Mouse (Mus musculus) stomach, postnatal 0 days (tissue): ENCODE results near the gene Rasgrf1. TPM values are rescaled to one million over a fixed set of nuclear protein-coding genes. Genes with fewer than 3 reads are reported as not detected.

Experiments used
- ATAC-seq: fragments of 200-750 bp; cut with Nextera tagmentation; 2 replicates; pipeline ENCODE4 v1.8.0; 2017; ENCODE audit not compliant: low FRiP score, low TSS enrichment
- DNase-seq: peaks from one replicate; pipeline ENCODE4 v3.0.0-alpha.2; 2016; ENCODE audit warnings: low spot score
- H3K27ac ChIP-seq: fragments of 300-500 bp; sonication (generic); replicated peaks from 2 replicates; pipeline ENCODE4 v1.5.1; 2014; ENCODE audit warnings: mild to moderate bottlenecking, control low read depth
- H3K27me3 ChIP-seq: fragments of 300-500 bp; sonication (generic); 2 replicates; pipeline ENCODE4 v1.6.1; 2014; ENCODE audit warnings: low read length; ENCODE audit not compliant: control insufficient read depth, insufficient read depth
- H3K36me3 ChIP-seq: fragments of 300-500 bp; sonication (generic); 2 replicates; pipeline ENCODE4 v1.6.1; 2014; ENCODE audit warnings: low read length, mixed read lengths; ENCODE audit not compliant: control insufficient read depth, insufficient read depth
- H3K4me1 ChIP-seq: fragments of 300-500 bp; sonication (generic); replicated peaks from 2 replicates; pipeline ENCODE4 v1.6.1; 2014; ENCODE audit warnings: antibody characterized with exemption; ENCODE audit not compliant: control insufficient read depth, insufficient read depth
- H3K4me2 ChIP-seq: fragments of 300-500 bp; sonication (generic); replicated peaks from 2 replicates; pipeline ENCODE4 v1.6.1; 2014; ENCODE audit warnings: low read depth, mild to moderate bottlenecking, control low read depth, moderate library complexity
- H3K4me3 ChIP-seq: fragments of 300-500 bp; sonication (generic); 2 replicates; pipeline ENCODE4 v1.5.1; 2014; ENCODE audit warnings: low read depth, low read length, control low read depth
- H3K9ac ChIP-seq: fragments of 300-500 bp; sonication (generic); 2 replicates; pipeline ENCODE4 v1.6.1; 2014; ENCODE audit warnings: mild to moderate bottlenecking, low read length, control low read depth, mixed read lengths
- H3K9me3 ChIP-seq: fragments of 300-500 bp; sonication (generic); 2 replicates; pipeline ENCODE4 v1.6.1; 2016; ENCODE audit warnings: low read length; ENCODE audit not compliant: control insufficient read depth
- CTCF ChIP-seq: IDR thresholded peaks from 2 replicates; pipeline ENCODE4 v1.5.1; 2016; ENCODE audit warnings: antibody characterized with exemption, low read depth, mild to moderate bottlenecking, moderate library complexity
- EP300 ChIP-seq: optimal IDR thresholded peaks from 2 replicates; pipeline ENCODE3; 2016; ENCODE audit warnings: antibody characterized with exemption
- WGBS: fragments of 180-500 bp; shearing (Covaris S2); extraction: QIAGEN DNeasy Blood & Tissue Kit; methylation state at CpG from one replicate; pipeline ENCODE4 v1.1.7; 2014; 5-methylcytosine and 5-hydroxymethylcytosine counted together
- polyA plus RNA-seq: library from polyadenylated mRNA; unstranded; fragments of >200 nt; fragmentation: Nextera tagmentation; extraction: Ambion mirVana; gene quantifications from 2 replicates; pipeline ENCODE4 v1.2.1, GENCODE M21; 2015

Rasgrf1 gene
- polyA plus RNA-seq, 1 experiment from 2014 or later, result 0.13 TPM

DNA sequence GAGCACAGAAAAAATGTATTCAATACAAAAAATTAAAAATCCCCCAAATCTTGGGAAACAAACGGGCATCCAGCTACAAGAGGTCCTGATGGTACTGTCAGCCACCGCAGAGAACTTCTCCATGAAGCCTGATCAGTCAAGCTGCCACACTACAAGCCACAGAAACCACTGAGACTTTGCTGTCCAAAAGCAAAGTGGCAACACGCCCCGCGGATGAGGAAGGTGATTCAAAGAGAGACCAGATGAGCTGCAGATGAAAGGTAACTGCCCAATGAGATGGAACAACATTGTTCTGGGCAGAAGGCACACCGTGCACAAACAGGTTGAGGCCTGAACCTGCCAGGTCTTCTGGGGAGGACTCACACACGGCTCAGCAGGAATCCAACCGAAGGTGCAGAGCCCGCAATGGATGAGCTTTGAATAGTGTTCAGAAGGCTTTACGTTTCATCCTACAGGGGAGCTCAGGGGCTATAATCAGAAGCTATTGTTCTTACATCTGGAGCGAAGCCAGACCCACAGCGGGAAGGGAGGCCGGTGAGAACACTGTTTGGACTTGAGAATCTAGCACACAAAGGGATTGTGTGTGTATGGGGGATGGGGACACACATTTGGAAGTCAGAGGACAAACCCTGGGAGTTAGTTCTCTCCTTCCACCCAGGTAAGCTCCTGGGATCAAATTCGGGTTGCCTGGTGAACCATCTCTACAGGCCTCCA, 9.4 kb upstream of the Rasgrf1 start:
- ATAC-seq (no peak), DNase-seq (no peak)
- Histone ChIP-seq H3K4me1 (no peaks in the 10 kb centered on the region), H3K4me3 (no peak overlapping the region), H3K27me3 (no peaks in the 10 kb centered on the region), H3K9ac (no peak overlapping the region), H3K36me3 (no peaks in the 10 kb centered on the region), H3K27ac (no peak overlapping the region), H3K4me2 (no peak overlapping the region), H3K9me3 (no peaks in the 10 kb centered on the region)
- no peak for TF ChIP-seq EP300
- no peak for TF ChIP-seq CTCF
- 26% methylated on average over 14 of the region's 14 CpGs for WGBS

DNA sequence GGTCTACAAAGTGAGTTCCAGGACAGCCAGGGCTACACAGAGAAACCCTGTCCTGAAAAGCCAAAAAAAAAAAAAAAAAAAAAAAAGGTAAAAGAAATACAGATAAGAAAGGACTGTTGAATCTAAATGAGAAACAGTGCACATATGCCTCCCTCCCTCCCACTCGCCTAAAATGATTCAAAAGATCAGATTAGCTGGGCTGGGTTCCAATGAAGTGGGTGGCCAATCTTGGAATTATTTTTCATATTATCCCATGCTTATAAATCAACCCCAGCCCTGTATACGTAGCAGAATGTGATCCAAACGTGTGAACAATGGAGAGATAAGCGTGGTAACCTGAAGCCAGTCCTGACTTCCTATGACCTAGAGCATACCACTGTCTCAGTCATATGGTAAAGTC, 8.5 kb upstream of the Rasgrf1 start:
- no peaks in the 10 kb centered on the region for H3K9me3 ChIP-seq
- no peak overlapping the region for H3K9ac ChIP-seq
- H3K36me3 ChIP-seq, result no peaks in the 10 kb centered on the region
- no peaks in the 10 kb centered on the region for H3K27me3 ChIP-seq
- no peak overlapping the region for H3K27ac ChIP-seq
- H3K4me2 ChIP-seq, result no peak overlapping the region
- no peak for TF ChIP-seq CTCF
- no peak for TF ChIP-seq EP300
- ATAC-seq (no peak), DNase-seq (no peak)
- H3K4me3 ChIP-seq, result no peak overlapping the region
- WGBS, result 47% methylated on average over 4 of the region's 4 CpGs
- H3K4me1 ChIP-seq, result no peaks in the 10 kb centered on the region

DNA sequence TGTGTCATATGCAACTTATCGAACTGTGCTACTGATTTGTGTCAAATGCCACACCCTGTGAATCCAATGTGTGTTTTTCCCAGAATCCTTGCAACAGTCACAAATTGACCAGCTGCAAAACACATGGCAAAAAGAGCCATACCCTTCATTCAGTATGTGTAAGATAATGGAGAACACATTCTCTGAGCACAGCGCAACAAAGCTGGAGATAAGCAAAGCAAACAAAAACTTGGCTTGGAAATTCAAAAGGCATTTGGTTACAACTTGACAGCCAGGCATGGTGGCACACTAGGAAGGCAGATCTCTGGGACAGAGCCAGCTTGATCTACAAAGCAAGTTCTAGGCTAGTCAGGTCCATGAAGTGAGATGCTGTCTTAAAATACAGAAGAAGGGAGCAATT, 6.9 kb upstream of the Rasgrf1 start:
- peak; percentile 76 for ATAC-seq
- H3K9me3 ChIP-seq, result no peaks in the 10 kb centered on the region
- no peaks in the 10 kb centered on the region for H3K4me1 ChIP-seq
- H3K4me2 ChIP-seq, result no peak overlapping the region
- no peak for TF ChIP-seq CTCF
- no peaks in the 10 kb centered on the region for H3K27me3 ChIP-seq
- 41% methylated on average over 2 of the region's 2 CpGs for WGBS
- no peaks in the 10 kb centered on the region for H3K36me3 ChIP-seq
- H3K4me3 ChIP-seq, result no peak overlapping the region
- no peak overlapping the region for H3K27ac ChIP-seq
- no peak overlapping the region for H3K9ac ChIP-seq
- DNase-seq, result peak; percentile 40

DNA sequence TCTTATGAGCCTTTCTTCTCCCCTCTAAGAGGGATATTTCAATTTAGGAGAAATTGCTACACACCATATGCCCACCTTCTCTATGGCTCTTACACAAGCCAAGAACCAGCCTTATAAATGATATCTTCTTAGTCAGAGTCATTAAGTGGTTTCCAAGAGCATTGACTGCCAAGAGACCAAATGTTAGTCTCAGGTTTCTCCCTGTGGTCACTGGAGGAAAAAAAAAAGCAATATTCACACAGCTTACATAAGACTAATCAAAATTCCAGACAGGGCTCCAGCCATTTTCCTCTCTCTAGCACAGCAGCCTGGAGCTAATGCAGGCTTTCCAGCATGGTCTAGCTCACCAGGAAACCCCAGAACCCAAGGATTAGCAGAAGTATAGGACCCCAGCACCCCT, 3.1 kb upstream of the Rasgrf1 start:
- no peak for TF ChIP-seq CTCF
- no peak for TF ChIP-seq EP300
- Histone ChIP-seq H3K9me3 (no peaks in the 10 kb centered on the region), H3K36me3 (no peaks in the 10 kb centered on the region), H3K27me3 (peaks cover 23% of the 10 kb centered on the region; the same call in 1 of the 2 replicates), H3K4me2 (no peak overlapping the region), H3K27ac (no peak overlapping the region), H3K4me3 (no peak overlapping the region), H3K9ac (no peak overlapping the region), H3K4me1 (0 out of 2 replicates have a peak, but pooled peaks cover 7% of the 10 kb centered on the region)
- DNase-seq (no peak), ATAC-seq (no peak)

DNA sequence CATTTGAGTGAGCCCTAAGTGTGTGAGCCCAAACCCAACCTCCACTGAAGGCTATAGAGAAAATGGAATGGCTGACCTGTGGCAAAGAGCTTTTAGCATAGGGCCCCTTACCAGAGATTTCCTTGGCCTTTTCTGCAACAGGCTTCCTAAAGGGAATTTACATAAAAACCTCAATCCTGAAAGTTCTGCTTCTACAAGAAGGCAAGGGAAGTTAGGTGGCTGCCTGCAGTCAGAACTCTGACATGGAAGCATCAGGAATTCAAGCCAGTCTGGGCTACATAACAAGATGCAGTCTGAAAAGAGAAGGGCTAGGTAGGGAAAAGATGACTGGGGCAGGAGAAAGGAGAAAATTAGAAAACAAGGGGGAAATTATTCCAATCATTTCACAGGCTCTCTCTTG, 1.8 kb upstream of the Rasgrf1 start:
- peaks cover 24% of the 10 kb centered on the region; the same call in 1 of the 2 replicates for H3K27me3 ChIP-seq
- no peaks in the 10 kb centered on the region for H3K36me3 ChIP-seq
- no peaks in the 10 kb centered on the region for H3K9me3 ChIP-seq
- TF ChIP-seq CTCF (no peak), EP300 (no peak)
- no peak overlapping the region for H3K4me2 ChIP-seq
- DNase-seq (no peak), ATAC-seq (no peak)
- H3K9ac ChIP-seq, result no peak overlapping the region
- 0 out of 2 replicates have a peak, but pooled peaks cover 7% of the 10 kb centered on the region for H3K4me1 ChIP-seq
- no peak overlapping the region for H3K27ac ChIP-seq
- H3K4me3 ChIP-seq, result no peak overlapping the region

DNA sequence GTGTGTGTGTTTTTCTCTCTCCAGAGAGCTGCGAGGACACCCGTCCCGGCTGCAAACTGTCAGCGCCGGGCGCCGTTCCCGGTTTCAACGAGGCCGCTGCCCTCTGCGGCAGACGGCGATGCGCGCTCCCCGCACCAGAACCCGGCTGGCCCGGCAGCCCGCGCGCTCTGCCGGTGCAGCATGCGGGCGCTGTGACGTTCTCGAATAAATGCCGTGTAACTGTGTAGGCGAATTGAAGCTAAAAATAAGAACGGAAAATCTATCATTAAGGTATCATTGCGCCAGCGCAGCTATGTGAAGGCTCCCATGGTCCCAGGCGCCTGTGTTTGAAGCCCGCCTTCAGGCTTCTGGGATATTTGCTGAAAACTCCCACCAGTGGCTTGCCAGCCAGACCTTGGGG, 1.1 kb upstream of the Rasgrf1 start:
- Histone ChIP-seq H3K9ac (no peak overlapping the region), H3K27ac (no peak overlapping the region), H3K9me3 (no peaks in the 10 kb centered on the region), H3K4me3 (peak overlapping the region; percentile 46), H3K4me2 (peak overlapping the region; percentile 83), H3K4me1 (0 out of 2 replicates have a peak, but pooled peaks cover 7% of the 10 kb centered on the region), H3K36me3 (no peaks in the 10 kb centered on the region), H3K27me3 (peaks cover 26% of the 10 kb centered on the region; the same call in 1 of the 2 replicates)
- TF ChIP-seq CTCF, result no peak
- TF ChIP-seq EP300, result no peak
- WGBS, result under 1% methylated on average over 33 of the region's 33 CpGs
- ATAC-seq (no peak), DNase-seq (peak; percentile 17)
